Mouse (Mus musculus) small intestine, adult 2 months (tissue): ENCODE measurements around the gene Mycn.

Source experiments
- CTCF ChIP-seq: fragments of 200-500 bp; IDR thresholded peaks from 2 replicates; pipeline ENCODE4 v1.5.1; 2012; ENCODE audit warnings: low read depth, mild to moderate bottlenecking, control low read depth, inconsistent platforms, low read length, moderate library complexity, mixed read lengths; ENCODE audit not compliant: insufficient replicate concordance, insufficient read length; ENCODE audit errors: extremely low read depth
- POLR2A ChIP-seq: fragments of 200-500 bp; IDR thresholded peaks from 2 replicates; pipeline ENCODE4 v1.6.1; 2012; ENCODE audit warnings: low read depth, mild to moderate bottlenecking, control low read depth, inconsistent platforms, low read length, moderate library complexity

DNA sequence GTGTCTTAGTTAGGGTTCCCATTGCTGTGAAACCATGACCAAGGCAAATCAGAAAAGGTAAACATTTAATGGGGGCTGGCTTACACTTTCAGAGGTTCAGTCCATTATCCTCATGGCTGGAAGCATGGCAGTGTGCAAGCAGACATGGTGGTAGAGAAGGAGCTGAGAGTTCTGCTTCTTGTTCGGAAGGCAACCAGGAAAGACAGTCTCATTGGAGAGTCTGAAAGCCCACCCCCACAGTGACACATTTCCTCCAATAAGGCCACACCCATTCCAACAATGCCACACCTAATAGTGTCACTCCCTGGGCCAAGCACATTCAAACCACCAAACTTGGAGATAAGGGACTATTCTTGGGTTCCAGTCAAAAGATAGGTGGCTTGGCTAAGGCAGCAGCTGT, 39.3 kb downstream of the Mycn start:
- TF ChIP-seq CTCF (no peak), POLR2A (no peak)
